ENCODE assay signal across 20 mouse cellular contexts in the genomic region with DNA sequence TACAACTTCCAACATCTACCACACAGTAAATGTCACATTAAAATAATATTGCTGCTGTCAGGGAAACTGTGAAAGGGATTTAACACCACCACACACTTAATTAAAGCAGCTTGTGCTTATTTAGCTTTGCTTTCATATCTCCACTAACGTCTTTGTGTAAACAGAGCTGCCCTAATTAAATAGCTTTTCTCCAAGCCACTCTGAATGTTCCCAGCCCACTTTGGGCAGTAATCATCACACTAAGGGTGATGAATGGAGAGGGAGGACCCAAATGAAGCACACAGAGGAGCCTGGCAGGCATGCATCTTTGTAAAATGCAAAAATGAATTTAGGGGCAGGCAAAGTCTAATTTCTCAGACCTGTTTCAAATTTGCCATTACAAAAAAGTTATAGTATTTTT.
A peak's percentile ranks its signal among the peaks of the same experiment; 100 is the strongest.
DNase-seq lines count a peak whose midpoint lies in the region; ATAC-seq lines count a peak whose summit lies in the region.
"Had no signal": no experiment of that assay in that cellular context is flagged by ENCODE, and none has a peak within 500 bp of the region (broad histone marks: within the 10 kb centered on the region; RNA-seq: fewer than 3 reads in every experiment).

No protein-coding gene starts in this region.

- H3K4me3 ChIP-seq in embryonic facial prominence, embryonic 11.5 days (ENCODE audit: low read depth, low read length) = no peak overlapping the region
- H3K4me3 ChIP-seq in embryonic facial prominence, embryonic 10.5 days = no peak overlapping the region
- H3K4me3 ChIP-seq in midbrain, embryonic 14.5 days (replicated peaks; ENCODE audit: low read depth, low read length) = no peak overlapping the region
- no peak overlapping the region for H3K4me3 ChIP-seq in midbrain, embryonic 10.5 days
- H3K4me3 ChIP-seq in forebrain, embryonic 15.5 days = no peak overlapping the region
- H3K4me3 ChIP-seq in kidney, embryonic 14.5 days (ENCODE audit: low read length) = no peak overlapping the region
- H3K4me3 ChIP-seq: gastrocnemius, adult 2 months; heart, embryonic 10.5 days; hindbrain, embryonic 10.5 days; left cerebral cortex, adult 2 months; liver, embryonic 13.5 days; lung, embryonic 15.5 days had no signal

- DNase-seq in embryonic facial prominence, embryonic 11.5 days (ENCODE audit: low spot score) = peak; percentile 2
- no peak for DNase-seq in embryonic facial prominence, embryonic 10.5 days (ENCODE audit: low spot score)
- DNase-seq in midbrain, embryonic 14.5 days = peak; percentile 6
- no peak for DNase-seq in midbrain, embryonic 10.5 days (ENCODE audit: low spot score)
- DNase-seq in thymus, postnatal 25 days = no peak
- DNase-seq: adrenal gland, postnatal 25 days; cerebellum, adult 8-10 months; gastrocnemius, adult 2 months; kidney, adult 18-20 months; kidney, postnatal 25 days; liver, embryonic 13.5 days; thymus, postnatal 14 days had no signal

- H3K9ac ChIP-seq in embryonic facial prominence, embryonic 11.5 days (replicated peaks; ENCODE audit: low read length) = no peak overlapping the region
- H3K9ac ChIP-seq in midbrain, embryonic 14.5 days (replicated peaks; ENCODE audit: low read length) = no peak overlapping the region
- no peak overlapping the region for H3K9ac ChIP-seq in forebrain, embryonic 15.5 days (replicated peaks)
- no peak overlapping the region for H3K9ac ChIP-seq in kidney, embryonic 14.5 days (ENCODE audit: low read depth, low read length)
- H3K9ac ChIP-seq: liver, embryonic 13.5 days; lung, embryonic 15.5 days had no signal

- H3K4me1 ChIP-seq in embryonic facial prominence, embryonic 11.5 days (ENCODE audit: control insufficient read depth, insufficient read depth, low read length) = no peaks in the 10 kb centered on the region
- H3K4me1 ChIP-seq in embryonic facial prominence, embryonic 10.5 days = no peaks in the 10 kb centered on the region
- no peaks in the 10 kb centered on the region for H3K4me1 ChIP-seq in midbrain, embryonic 14.5 days (ENCODE audit: control insufficient read depth, insufficient read depth, low read length)
- H3K4me1 ChIP-seq in midbrain, embryonic 10.5 days = no peaks in the 10 kb centered on the region
- peaks cover 3% of the 10 kb centered on the region; the same call in 1 of the 2 replicates for H3K4me1 ChIP-seq in forebrain, embryonic 15.5 days
- H3K4me1 ChIP-seq in kidney, embryonic 14.5 days (ENCODE audit: control insufficient read depth, insufficient read depth, low read length) = no peaks in the 10 kb centered on the region
- H3K4me1 ChIP-seq: heart, embryonic 10.5 days; hindbrain, embryonic 10.5 days; liver, embryonic 13.5 days; lung, embryonic 15.5 days had no signal

- no peak overlapping the region for H3K4me2 ChIP-seq in embryonic facial prominence, embryonic 11.5 days (ENCODE audit: low read depth, low read length)
- H3K4me2 ChIP-seq in midbrain, embryonic 14.5 days (ENCODE audit: low read length) = no peak overlapping the region
- no peak overlapping the region for H3K4me2 ChIP-seq in forebrain, embryonic 15.5 days (replicated peaks)
- H3K4me2 ChIP-seq in kidney, embryonic 14.5 days (replicated peaks; ENCODE audit: low read depth, low read length) = no peak overlapping the region
- H3K4me2 ChIP-seq: liver, embryonic 13.5 days; lung, embryonic 15.5 days had no signal

- ATAC-seq in embryonic facial prominence, embryonic 11.5 days (replicated peaks; ENCODE audit: insufficient number of reproducible peaks, low FRiP score, low TSS enrichment, low read depth) = no peak
- no peak for ATAC-seq in midbrain, embryonic 14.5 days (ENCODE audit: low FRiP score, low TSS enrichment)
- ATAC-seq in forebrain, embryonic 15.5 days (replicated peaks) = peak; percentile 64
- ATAC-seq in kidney, embryonic 14.5 days (ENCODE audit: low FRiP score, low TSS enrichment) = no peak

- no peaks in the 10 kb centered on the region for H3K9me3 ChIP-seq in embryonic facial prominence, embryonic 11.5 days (replicated peaks; ENCODE audit: control insufficient read depth, low read length)
- H3K9me3 ChIP-seq in embryonic facial prominence, embryonic 10.5 days = no peaks in the 10 kb centered on the region
- no peaks in the 10 kb centered on the region for H3K9me3 ChIP-seq in midbrain, embryonic 14.5 days (ENCODE audit: control insufficient read depth, low read length)
- H3K9me3 ChIP-seq in midbrain, embryonic 10.5 days (replicated peaks) = no peaks in the 10 kb centered on the region
- no peaks in the 10 kb centered on the region for H3K9me3 ChIP-seq in forebrain, embryonic 15.5 days
- H3K9me3 ChIP-seq in kidney, embryonic 14.5 days (ENCODE audit: control insufficient read depth, low read length) = no peaks in the 10 kb centered on the region
- H3K9me3 ChIP-seq: G1E; heart, embryonic 10.5 days; hindbrain, embryonic 10.5 days; liver, embryonic 13.5 days; lung, embryonic 15.5 days had no signal

- H3K27ac ChIP-seq in embryonic facial prominence, embryonic 11.5 days (replicated peaks; ENCODE audit: low read depth, low read length) = no peak overlapping the region
- no peak overlapping the region for H3K27ac ChIP-seq in embryonic facial prominence, embryonic 10.5 days (replicated peaks)
- no peak overlapping the region for H3K27ac ChIP-seq in midbrain, embryonic 14.5 days (replicated peaks; ENCODE audit: low read depth, low read length)
- H3K27ac ChIP-seq in midbrain, embryonic 10.5 days (replicated peaks) = no peak overlapping the region
- no peak overlapping the region for H3K27ac ChIP-seq in forebrain, embryonic 15.5 days (replicated peaks)
- no peak overlapping the region for H3K27ac ChIP-seq in kidney, embryonic 14.5 days (ENCODE audit: low read depth, low read length)
- H3K27ac ChIP-seq: gastrocnemius, adult 2 months; heart, embryonic 10.5 days; hindbrain, embryonic 10.5 days; left cerebral cortex, adult 2 months; liver, embryonic 13.5 days; lung, embryonic 15.5 days; macrophage had no signal

- H3K36me3 ChIP-seq in embryonic facial prominence, embryonic 11.5 days (replicated peaks; ENCODE audit: control insufficient read depth, insufficient read depth, low read depth, low read length) = no peaks in the 10 kb centered on the region
- H3K36me3 ChIP-seq in embryonic facial prominence, embryonic 10.5 days (replicated peaks) = no peaks in the 10 kb centered on the region
- H3K36me3 ChIP-seq in midbrain, embryonic 14.5 days (ENCODE audit: control insufficient read depth, insufficient read depth, low read length) = no peaks in the 10 kb centered on the region
- H3K36me3 ChIP-seq in midbrain, embryonic 10.5 days = no peaks in the 10 kb centered on the region
- H3K36me3 ChIP-seq in forebrain, embryonic 15.5 days = no peaks in the 10 kb centered on the region
- H3K36me3 ChIP-seq in kidney, embryonic 14.5 days (ENCODE audit: control insufficient read depth, insufficient read depth, low read length) = no peaks in the 10 kb centered on the region
- H3K36me3 ChIP-seq: G1E; heart, embryonic 10.5 days; hindbrain, embryonic 10.5 days; liver, embryonic 13.5 days; lung, embryonic 15.5 days had no signal

- H3K27me3 ChIP-seq in embryonic facial prominence, embryonic 11.5 days (ENCODE audit: control insufficient read depth, insufficient read depth, low read length) = no peaks in the 10 kb centered on the region
- H3K27me3 ChIP-seq in embryonic facial prominence, embryonic 10.5 days (replicated peaks; ENCODE audit: low read depth, poor library complexity, severe bottlenecking) = no peaks in the 10 kb centered on the region
- H3K27me3 ChIP-seq in midbrain, embryonic 14.5 days (ENCODE audit: control insufficient read depth, insufficient read depth, low read length) = no peaks in the 10 kb centered on the region
- H3K27me3 ChIP-seq in midbrain, embryonic 10.5 days (ENCODE audit: low read depth, poor library complexity, severe bottlenecking) = no peaks in the 10 kb centered on the region
- H3K27me3 ChIP-seq in forebrain, embryonic 15.5 days = no peaks in the 10 kb centered on the region
- H3K27me3 ChIP-seq in kidney, embryonic 14.5 days (ENCODE audit: control insufficient read depth, insufficient read depth, low read length) = no peaks in the 10 kb centered on the region
- H3K27me3 ChIP-seq: liver, embryonic 13.5 days; lung, embryonic 15.5 days had no signal

- 11% methylated on average over 1 of the region's 1 CpGs for WGBS in embryonic facial prominence, embryonic 11.5 days
- 3% methylated on average over 1 of the region's 1 CpGs for WGBS in embryonic facial prominence, embryonic 10.5 days
- WGBS in midbrain, embryonic 14.5 days = 22% methylated on average over 1 of the region's 1 CpGs
- WGBS in midbrain, embryonic 10.5 days = 21% methylated on average over 1 of the region's 1 CpGs
- WGBS in forebrain, embryonic 15.5 days = 0% methylated on average over 1 of the region's 1 CpGs
- 0% methylated on average over 1 of the region's 1 CpGs for WGBS in kidney, embryonic 14.5 days

Comparison
In these comparisons a context has a peak if more than half of its experiments do, and no peak if none do; other contexts are left out.
1. DNase-seq: peak in embryonic facial prominence, embryonic 11.5 days (single experiment) and midbrain, embryonic 14.5 days (single experiment); none in embryonic facial prominence, embryonic 10.5 days (single experiment), midbrain, embryonic 10.5 days (single experiment) and thymus, postnatal 25 days (single experiment).